Mouse (Mus musculus) A20 (cell line): Measurements from ENCODE around the gene Eif2d.

Experiments used
- DNase-seq: peaks from one replicate; pipeline ENCODE4 v3.0.0-alpha.2; 2011; ENCODE audit warnings: low read depth, low spot score

Eif2d gene

DNA sequence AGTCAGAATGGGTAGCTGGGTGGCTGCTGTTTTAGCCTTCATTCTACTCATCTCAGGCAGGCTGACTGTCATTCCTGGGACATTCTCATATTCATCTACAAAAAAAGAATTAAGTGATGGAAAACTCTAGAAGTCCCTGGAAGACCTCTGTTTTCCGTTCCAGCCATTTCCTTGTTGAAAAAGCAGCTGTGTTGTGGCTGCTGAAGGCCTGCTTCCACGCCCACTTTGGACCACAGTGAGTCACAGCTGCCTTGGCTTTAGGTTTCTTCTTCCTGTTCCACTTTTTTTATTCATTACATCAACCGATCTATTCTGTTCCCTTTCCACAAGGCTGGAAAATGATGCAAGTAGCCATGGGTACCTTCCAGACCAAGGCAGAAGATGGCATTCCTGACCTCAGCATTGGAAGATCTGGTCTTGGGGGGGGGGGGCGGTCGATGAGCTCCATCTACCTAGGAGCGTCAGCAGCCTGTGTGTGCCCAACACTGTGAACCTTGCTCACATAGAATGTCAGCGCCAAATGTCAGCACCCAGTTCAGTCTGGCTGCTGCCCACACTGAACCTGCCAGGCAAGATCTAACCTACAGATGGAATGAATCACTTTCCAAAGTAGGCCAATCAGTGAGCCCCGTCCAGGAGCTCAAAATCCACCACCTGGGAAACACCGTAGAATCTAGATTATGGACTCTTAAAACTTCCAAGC, 31.4 kb downstream of the Eif2d start:
- no peak for DNase-seq

- DNase-seq: no peak
Observed at GRCm38 (mm10) chr1:131184956-131185660, 32.1 kb downstream of the Eif2d start.

GRCm38 (mm10) chr1:131185821-131186506, 33.0 kb downstream of the Eif2d start:
- DNase-seq: no peak

GRCm38 (mm10) chr1:131186995-131187394, 34.0 kb downstream of the Eif2d start:
- no peak for DNase-seq

DNA sequence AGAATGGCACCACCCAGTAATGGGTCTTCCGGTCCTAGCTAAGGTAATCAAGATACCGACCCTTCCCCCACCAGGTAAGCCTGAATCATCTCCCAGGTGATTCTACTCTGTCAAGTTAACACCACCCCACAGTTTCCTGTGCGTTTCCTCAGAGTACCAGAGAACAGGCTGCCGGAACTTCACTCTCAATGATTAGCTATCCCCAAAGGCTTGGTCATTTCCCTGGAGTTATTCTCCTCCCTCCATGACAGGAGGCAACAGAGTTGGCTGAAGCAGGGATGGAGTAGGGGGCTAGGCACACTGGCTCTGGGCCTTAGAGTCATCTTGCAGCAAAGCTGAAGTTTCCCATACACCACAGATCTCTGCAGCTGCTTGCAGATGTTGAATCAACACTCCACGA, 34.9 kb downstream of the Eif2d start:
- DNase-seq: no peak

- DNase-seq: peak; percentile 57
Observed at GRCm38 (mm10) chr1:131188655-131189054, 35.7 kb downstream of the Eif2d start.

GRCm38 (mm10) chr1:131193746-131194145, 40.8 kb downstream of the Eif2d start:
- no peak for DNase-seq

DNA sequence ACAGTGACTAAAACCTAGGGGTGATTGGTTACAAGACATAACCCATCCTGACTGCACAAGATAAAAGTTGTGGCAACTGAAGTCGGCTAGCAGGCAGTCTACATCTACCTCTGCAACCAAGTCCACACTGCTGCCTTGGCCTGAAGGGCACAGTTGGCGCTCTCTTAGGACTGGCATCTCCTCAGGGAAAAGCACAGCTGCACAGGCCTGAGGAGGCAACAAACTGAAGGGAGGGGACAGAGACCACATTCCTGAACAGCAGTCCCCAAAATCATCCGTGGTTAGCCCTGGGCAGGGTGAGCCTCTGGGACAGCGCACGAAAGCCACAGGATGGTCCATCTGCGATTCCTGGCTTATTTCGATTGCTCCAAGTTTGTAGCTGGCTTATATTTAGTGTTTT, 42.7 kb downstream of the Eif2d start:
- no peak for DNase-seq

DNA sequence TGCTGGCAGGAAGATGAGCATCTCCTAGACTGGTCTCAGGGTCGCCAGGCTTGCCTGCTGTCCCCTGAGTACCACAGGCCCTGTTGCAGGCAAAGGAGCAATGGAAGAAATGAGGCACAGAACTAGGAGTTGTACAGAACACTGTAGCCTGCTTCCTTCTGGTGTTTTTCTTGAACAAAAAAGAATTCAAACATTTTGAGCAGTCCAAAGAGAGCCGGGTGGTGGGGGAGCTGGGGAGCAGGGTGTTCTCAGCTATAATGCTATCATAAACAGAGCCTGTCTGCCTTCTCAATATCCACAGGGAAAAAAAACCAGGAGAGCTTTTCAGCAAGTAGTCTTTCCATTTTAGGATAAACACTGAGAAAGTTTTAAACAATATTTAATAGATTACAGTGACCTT, 43.1 kb downstream of the Eif2d start:
- DNase-seq: no peak

DNA sequence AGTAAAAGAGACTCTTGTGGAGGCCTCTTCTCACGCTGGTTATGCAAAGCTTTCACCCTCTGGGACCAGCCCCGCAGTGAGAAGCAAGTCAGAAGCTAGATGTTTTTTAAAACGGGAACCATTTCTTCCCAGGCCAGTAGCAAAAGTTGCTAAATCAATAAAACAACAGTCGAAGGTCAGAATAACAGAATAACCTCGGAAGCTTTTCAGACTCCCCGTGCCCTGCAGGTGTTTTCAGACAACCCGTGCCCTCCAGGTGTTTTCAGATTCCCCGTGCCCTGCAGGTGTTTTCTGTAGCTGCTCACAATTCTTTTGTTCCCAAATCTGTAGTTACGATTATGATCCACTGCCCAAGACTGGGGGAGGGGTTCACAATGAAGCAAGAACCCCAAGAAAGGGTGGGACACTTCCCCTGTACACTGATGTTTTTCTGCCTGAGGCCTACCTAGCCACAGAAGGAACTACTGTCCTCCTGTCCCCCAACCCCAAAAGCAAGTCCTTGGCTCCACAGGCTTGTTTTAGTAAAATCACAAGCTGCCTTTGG, 45.5 kb downstream of the Eif2d start:
- peak; percentile 84 for DNase-seq

- DNase-seq: peak; percentile 86
Observed at GRCm38 (mm10) chr1:131199118-131199821, 46.3 kb downstream of the Eif2d start.

- DNase-seq: peak; percentile 96
Observed at GRCm38 (mm10) chr1:131199976-131200375, 47.0 kb downstream of the Eif2d start.

GRCm38 (mm10) chr1:131200588-131200987, 47.6 kb downstream of the Eif2d start:
- no peak for DNase-seq

DNA sequence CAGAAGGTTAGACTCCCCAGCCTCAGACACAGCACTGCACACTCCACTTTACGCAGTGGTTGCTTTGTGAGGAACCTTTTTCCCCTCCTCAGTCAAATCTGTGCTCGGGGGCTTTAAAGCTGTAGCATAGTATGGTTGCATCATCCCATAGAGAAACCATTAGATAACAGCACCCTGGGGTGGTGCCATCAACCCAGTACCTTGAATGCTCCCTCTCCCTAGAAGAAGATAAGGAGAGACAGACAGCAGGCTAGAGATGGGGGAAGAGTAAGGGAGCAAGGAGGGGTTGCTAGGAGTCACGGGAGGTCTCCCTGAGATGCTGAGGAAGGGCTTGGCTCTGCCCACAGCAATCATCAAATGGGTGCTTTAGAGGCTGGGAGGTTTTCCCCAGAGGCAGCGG, 48.4 kb downstream of the Eif2d start:
- no peak for DNase-seq

- DNase-seq: no peak
Observed at GRCm38 (mm10) chr1:131204461-131204860, 51.5 kb downstream of the Eif2d start.

- DNase-seq: no peak
Observed at GRCm38 (mm10) chr1:131206342-131206741, 53.4 kb downstream of the Eif2d start.

- DNase-seq: peak; percentile 59
Observed at GRCm38 (mm10) chr1:131207531-131207930, 54.5 kb downstream of the Eif2d start.

DNA sequence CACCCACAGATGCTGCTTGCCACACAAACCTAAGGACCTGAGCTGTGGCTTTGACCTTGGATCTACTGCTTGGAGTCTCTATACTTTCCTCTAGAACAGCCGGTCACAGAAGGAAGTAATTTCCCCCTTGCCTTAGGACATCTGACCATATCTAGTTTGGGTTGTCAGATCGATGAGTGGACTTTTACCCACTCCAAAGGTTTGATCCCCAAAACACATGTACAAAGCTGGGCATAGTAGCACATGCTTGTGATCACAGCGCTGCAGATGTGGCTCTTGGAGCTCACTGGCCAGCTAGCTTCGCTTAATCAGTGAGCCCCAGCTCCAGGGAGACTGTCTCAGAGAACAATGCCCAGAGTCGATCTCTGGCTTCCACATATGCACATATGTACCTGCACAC, 55.1 kb downstream of the Eif2d start:
- no peak for DNase-seq

GRCm38 (mm10) chr1:131208800-131209199, 55.8 kb downstream of the Eif2d start:
- no peak for DNase-seq

- no peak for DNase-seq
Observed at GRCm38 (mm10) chr1:131209971-131210426, 57.0 kb downstream of the Eif2d start.

DNA sequence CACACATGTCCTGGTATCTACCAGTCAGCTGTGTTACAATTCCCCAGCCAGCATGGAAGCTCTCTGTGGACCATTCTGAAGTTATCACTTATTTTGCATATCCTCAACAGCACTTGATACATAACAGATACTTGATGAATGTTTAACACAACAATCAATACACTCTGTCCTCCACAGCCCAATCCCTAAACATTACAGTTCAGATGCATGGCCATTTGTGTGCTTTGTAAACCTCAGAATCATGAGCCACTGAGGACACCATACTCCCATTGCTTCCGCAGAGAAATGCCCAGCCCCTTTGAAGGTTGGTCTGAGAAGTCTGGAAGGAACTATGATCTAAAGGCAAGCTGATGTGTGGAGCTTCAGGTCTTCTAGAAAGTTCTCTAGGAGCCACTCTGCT, 58.7 kb downstream of the Eif2d start:
- DNase-seq: no peak

DNA sequence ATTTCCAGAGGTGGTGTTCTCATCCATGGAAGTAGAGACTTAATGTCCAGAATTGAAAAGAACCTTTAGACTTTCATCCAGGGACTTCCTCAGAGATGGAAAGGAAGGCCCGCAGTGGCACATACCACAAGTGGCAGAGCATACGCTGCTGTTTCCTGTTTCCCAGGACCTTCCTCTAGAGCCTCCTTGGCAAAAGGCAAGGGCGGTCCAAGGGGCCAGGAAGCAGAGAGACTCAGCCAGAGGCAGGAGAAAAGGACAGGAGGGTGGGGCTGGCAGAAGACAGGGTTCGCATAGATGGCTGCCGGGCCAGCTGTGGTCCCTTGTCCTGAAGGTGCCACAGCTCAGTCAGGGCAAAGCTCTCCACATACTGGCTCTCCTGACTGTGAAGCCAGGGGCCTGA, 60.0 kb downstream of the Eif2d start:
- DNase-seq: no peak
